Comparison of ENCODE assay signal across 25 mouse cellular contexts in genomic region chr17:8351088-8351487, GRCm38 (mm10). TPM values are rescaled to one million over a fixed set of nuclear protein-coding genes. Genes with fewer than 3 reads are reported as not detected.
DNase-seq lines count a peak whose midpoint lies in the region; ATAC-seq and TF ChIP-seq lines count a peak whose summit lies in the region.
"Had no signal": no experiment of that assay in that cellular context is flagged by ENCODE, and none has a peak within 500 bp of the region (broad histone marks: within the 10 kb centered on the region; RNA-seq: fewer than 3 reads in every experiment).

No protein-coding gene starts in this region.

- H3K36me3 ChIP-seq in hindbrain, embryonic 15.5 days, result no peaks in the 10 kb centered on the region
- H3K36me3 ChIP-seq in hindbrain, embryonic 13.5 days, result no peaks in the 10 kb centered on the region
- H3K36me3 ChIP-seq: intestine, embryonic 15.5 days; lung, embryonic 15.5 days; midbrain, embryonic 12.5 days had no signal

- no peak for TF ChIP-seq CTCF in cerebellum, adult 2 months (IDR thresholded peaks at IDR 0.05; ENCODE audit: borderline replicate concordance, insufficient read depth, low read depth, low read length)

- peak overlapping the region; percentile 38; the same call in 1 of the 2 replicates for H3K27ac ChIP-seq in cerebellum, adult 2 months (ENCODE audit: insufficient read depth, low read length)
- H3K27ac ChIP-seq in hindbrain, embryonic 15.5 days (replicated peaks), result no peak overlapping the region
- H3K27ac ChIP-seq in hindbrain, embryonic 13.5 days, result no peak overlapping the region
- H3K27ac ChIP-seq: heart, adult 2 months; intestine, embryonic 15.5 days; liver, embryonic 14.5 days; lung, embryonic 15.5 days; macrophage; midbrain, embryonic 12.5 days; stomach, postnatal 0 days had no signal

- H3K9ac ChIP-seq in hindbrain, embryonic 15.5 days, result no peak overlapping the region
- H3K9ac ChIP-seq in hindbrain, embryonic 13.5 days, result no peak overlapping the region
- H3K9ac ChIP-seq: intestine, embryonic 15.5 days; liver, embryonic 14.5 days; lung, embryonic 15.5 days; midbrain, embryonic 12.5 days had no signal

- peak in 1 of 2 experiments; percentile 39 for DNase-seq in cerebellum, adult 2 months
- DNase-seq in cerebellum, postnatal 14 days, result no peak
- peak; percentile 67 for DNase-seq in left cerebral cortex, adult 11 months (ENCODE audit: low spot score)
- DNase-seq in left cerebral cortex, postnatal 14 days (ENCODE audit: low spot score in 2 of 2), result no peak
- DNase-seq in right cerebral cortex, adult 18-20 months, result peak; percentile 68
- no peak for DNase-seq in right cerebral cortex, postnatal 36 days (ENCODE audit: low spot score in 2 of 2)
- DNase-seq: adrenal gland, postnatal 10 days; heart, adult 2 months; heart, postnatal 36 days; kidney, adult 9 months; kidney, postnatal 25 days; thymus, postnatal 14 days had no signal

- no peaks in the 10 kb centered on the region for H3K9me3 ChIP-seq in hindbrain, embryonic 15.5 days
- H3K9me3 ChIP-seq in hindbrain, embryonic 13.5 days, result no peaks in the 10 kb centered on the region
- H3K9me3 ChIP-seq: lung, embryonic 15.5 days; midbrain, embryonic 12.5 days had no signal

- no peak overlapping the region for H3K4me2 ChIP-seq in hindbrain, embryonic 15.5 days
- H3K4me2 ChIP-seq in hindbrain, embryonic 13.5 days, result no peak overlapping the region
- H3K4me2 ChIP-seq: intestine, embryonic 15.5 days; lung, embryonic 15.5 days; midbrain, embryonic 12.5 days had no signal

- no peaks in the 10 kb centered on the region for H3K4me1 ChIP-seq in cerebellum, adult 2 months (ENCODE audit: control insufficient read depth, insufficient read depth, low read length)
- H3K4me1 ChIP-seq in hindbrain, embryonic 15.5 days (replicated peaks), result no peaks in the 10 kb centered on the region
- H3K4me1 ChIP-seq in hindbrain, embryonic 13.5 days (replicated peaks), result peaks cover 4% of the 10 kb centered on the region; the same call in 1 of the 2 replicates
- H3K4me1 ChIP-seq: intestine, embryonic 15.5 days; lung, embryonic 15.5 days; midbrain, embryonic 12.5 days had no signal

- intact Hi-C loops in left cerebral cortex, postnatal 14 days (cut with DNase I), result no loop called here

- WGBS in cerebellum, adult 2 months, result 22% methylated on average over 7 of the region's 7 CpGs
- WGBS in hindbrain, embryonic 15.5 days, result 18% methylated on average over 7 of the region's 7 CpGs
- 25% methylated on average over 7 of the region's 7 CpGs for WGBS in hindbrain, embryonic 13.5 days

- no peak for TF ChIP-seq POLR2A in cerebellum, adult 2 months (IDR thresholded peaks at IDR 0.05; ENCODE audit: borderline replicate concordance, insufficient read depth, low read length)

- H3K27me3 ChIP-seq in cerebellum, adult 2 months (ENCODE audit: control insufficient read depth, insufficient read depth, low read length), result no peaks in the 10 kb centered on the region
- no peaks in the 10 kb centered on the region for H3K27me3 ChIP-seq in hindbrain, embryonic 15.5 days
- H3K27me3 ChIP-seq in hindbrain, embryonic 13.5 days, result no peaks in the 10 kb centered on the region
- H3K27me3 ChIP-seq: intestine, embryonic 15.5 days; lung, embryonic 15.5 days; midbrain, embryonic 12.5 days had no signal

- H3K4me3 ChIP-seq in cerebellum, adult 2 months (replicated peaks; ENCODE audit: insufficient read depth, low read depth, low read length), result no peak overlapping the region
- no peak overlapping the region for H3K4me3 ChIP-seq in hindbrain, embryonic 15.5 days
- no peak overlapping the region for H3K4me3 ChIP-seq in hindbrain, embryonic 13.5 days
- H3K4me3 ChIP-seq: heart, adult 2 months; intestine, embryonic 15.5 days; lung, embryonic 15.5 days; midbrain, embryonic 12.5 days had no signal

- 0 out of 2 replicates have a peak, but pooled peaks have one; percentile 30 for ATAC-seq in hindbrain, embryonic 15.5 days (ENCODE audit: low FRiP score, low read depth)
- ATAC-seq in hindbrain, embryonic 13.5 days (ENCODE audit: low FRiP score), result no peak
- ATAC-seq: activated CD4-positive, CD25-positive, alpha-beta regulatory T cell, adult 4 months; CD4-positive, CD25-positive, alpha-beta regulatory T cell, adult 4 months; intestine, embryonic 15.5 days had no signal

RNA-seq across cellular contexts. Expression of gene T2, which starts 4.7 kb away (rescaled TPM):
- polyA plus RNA-seq in cerebellum, adult 2 months (2012; rRNA removed), result 0.80 and 1.0 TPM in 2 replicates
- 0.54 and 0.58 TPM in 2 replicates for polyA plus RNA-seq in hindbrain, embryonic 15.5 days (2015; fragmentation: Nextera tagmentation; extraction: Ambion mirVana)
- polyA plus RNA-seq in hindbrain, embryonic 13.5 days (2015; fragmentation: Nextera tagmentation; extraction: Ambion mirVana), result 0.38 and 0.62 TPM in 2 replicates
- under 1 TPM in 1 of 2 experiments, not detected in 1; 0.33 TPM for total RNA-seq in left cerebral cortex, postnatal 14 days (2021)
- total RNA-seq: gastrocnemius, postnatal 14 days; neutrophil, adult 5-6 weeks had no signal
- polyA plus RNA-seq: macrophage had no signal

RNA-seq across cellular contexts. Expression of gene Prr18, which starts 13.8 kb away (rescaled TPM):
- polyA plus RNA-seq in cerebellum, adult 2 months (2012; rRNA removed), result 57.9 and 78.1 TPM in 2 replicates
- polyA plus RNA-seq in hindbrain, embryonic 15.5 days (2015; fragmentation: Nextera tagmentation; extraction: Ambion mirVana), result 18.4 and 23.1 TPM in 2 replicates
- polyA plus RNA-seq in hindbrain, embryonic 13.5 days (2015; fragmentation: Nextera tagmentation; extraction: Ambion mirVana), result 9.6 TPM in 2 replicates
- total RNA-seq in left cerebral cortex, postnatal 14 days (2021), result 10 to 100 TPM in 1 of 2 experiments, 1 to 10 TPM in 1; 7.2 to 12.3 TPM
- polyA plus RNA-seq: CD4-positive, CD25-positive, alpha-beta regulatory T cell, adult 4 months; heart, embryonic 14.5 days had no signal

RNA-seq across cellular contexts. Expression of gene Sft2d1, which starts 40.2 kb away (rescaled TPM):
- polyA plus RNA-seq in cerebellum, adult 2 months (2012; rRNA removed), result 116 and 118 TPM in 2 replicates
- polyA plus RNA-seq in hindbrain, embryonic 15.5 days (2015; fragmentation: Nextera tagmentation; extraction: Ambion mirVana), result 173 and 188 TPM in 2 replicates
- 151 and 154 TPM in 2 replicates for polyA plus RNA-seq in hindbrain, embryonic 13.5 days (2015; fragmentation: Nextera tagmentation; extraction: Ambion mirVana)
- total RNA-seq in left cerebral cortex, postnatal 14 days (2021), result 10 to 100 TPM; 58.0 to 62.1 TPM

Comparison
In these comparisons a context has a peak if more than half of its experiments do, and no peak if none do; other contexts are left out.
1. DNase-seq: peak in left cerebral cortex, adult 11 months (single experiment) and right cerebral cortex, adult 18-20 months (single experiment); none in cerebellum, postnatal 14 days (0 of 2), left cerebral cortex, postnatal 14 days (0 of 2) and right cerebral cortex, postnatal 36 days (0 of 2).